Mouse (Mus musculus): ENCODE data around the gene Snap23. TPM values are rescaled to one million over a fixed set of nuclear protein-coding genes. Genes with fewer than 3 reads are reported as not detected.

Gene Snap23
- polyA plus RNA-seq, 1 experiment, result 19.0 TPM

DNA sequence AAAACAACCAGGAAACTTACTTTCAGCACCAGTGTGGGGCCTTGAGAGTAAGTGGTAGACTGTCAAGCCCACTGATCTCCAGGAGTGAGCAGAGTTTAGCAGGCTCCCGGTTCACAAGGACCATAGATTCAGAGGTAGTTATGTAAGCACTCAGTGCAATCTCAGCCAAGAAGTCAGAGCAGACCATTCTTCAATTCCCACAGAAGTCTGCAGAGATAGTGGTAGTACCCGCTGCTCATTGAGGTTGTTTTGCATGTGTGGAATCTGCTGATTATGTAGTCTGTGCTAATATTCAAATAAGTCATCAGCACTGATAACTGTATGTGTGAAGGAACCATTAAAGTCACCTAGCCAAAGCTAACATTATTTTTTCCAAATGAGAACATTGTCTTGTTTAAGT, 63.2 kb downstream of the Snap23 start:
- no peaks in the 10 kb centered on the region for H3K36me3 ChIP-seq (ENCODE audit: control insufficient read depth, insufficient read depth, low read length)
- no peaks in the 10 kb centered on the region for H3K27me3 ChIP-seq (replicated peaks; ENCODE audit: control insufficient read depth, insufficient read depth, low read length)
- H3K4me3 ChIP-seq (ENCODE audit: insufficient read depth, low read depth, low read length), result no peak overlapping the region
- H3K27ac ChIP-seq (ENCODE audit: insufficient read depth, low read depth, low read length), result no peak overlapping the region
- TF ChIP-seq CTCF (conservative IDR thresholded peaks at IDR 0.05; ENCODE audit: insufficient read depth, insufficient read length, low read depth, low read length) (no peak), POLR2A (IDR thresholded peaks at IDR 0.05; ENCODE audit: low read depth, low read length) (no peak)
- WGBS, result 55% methylated on average over 2 of the region's 2 CpGs
- no peak for DNase-seq
- H3K4me1 ChIP-seq (ENCODE audit: control insufficient read depth, insufficient read depth, low read length), result 0 out of 2 replicates have a peak, but pooled peaks cover 2% of the 10 kb centered on the region

DNA sequence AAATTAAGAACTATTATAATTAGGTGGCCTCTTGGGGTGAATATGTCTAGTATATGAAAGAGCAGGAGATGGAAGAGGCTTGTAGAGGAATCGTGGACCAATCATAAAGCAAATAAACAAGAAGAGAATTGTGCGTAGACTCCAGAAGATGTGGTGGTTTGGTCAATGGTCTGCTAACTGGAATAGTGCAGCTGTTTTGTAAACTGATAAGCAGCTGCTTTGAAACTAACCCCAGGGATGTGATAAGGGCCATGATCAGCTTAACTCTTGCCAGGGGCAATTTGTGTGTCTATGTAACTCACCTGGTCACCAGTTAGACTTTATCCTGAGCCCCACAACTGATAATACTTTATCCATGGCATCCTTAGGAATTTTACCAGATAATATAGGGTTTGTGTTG, 64.0 kb downstream of the Snap23 start:
- no peak for DNase-seq
- 0 out of 2 replicates have a peak, but pooled peaks cover 2% of the 10 kb centered on the region for H3K4me1 ChIP-seq (ENCODE audit: control insufficient read depth, insufficient read depth, low read length)
- TF ChIP-seq CTCF (conservative IDR thresholded peaks at IDR 0.05; ENCODE audit: insufficient read depth, insufficient read length, low read depth, low read length) (no peak), POLR2A (IDR thresholded peaks at IDR 0.05; ENCODE audit: low read depth, low read length) (no peak)
- H3K36me3 ChIP-seq (ENCODE audit: control insufficient read depth, insufficient read depth, low read length), result no peaks in the 10 kb centered on the region
- 91% methylated on average over 2 of the region's 2 CpGs for WGBS
- H3K27ac ChIP-seq (ENCODE audit: insufficient read depth, low read depth, low read length), result peak overlapping the region; percentile 58
- no peaks in the 10 kb centered on the region for H3K27me3 ChIP-seq (replicated peaks; ENCODE audit: control insufficient read depth, insufficient read depth, low read length)
- H3K4me3 ChIP-seq (ENCODE audit: insufficient read depth, low read depth, low read length), result no peak overlapping the region

DNA sequence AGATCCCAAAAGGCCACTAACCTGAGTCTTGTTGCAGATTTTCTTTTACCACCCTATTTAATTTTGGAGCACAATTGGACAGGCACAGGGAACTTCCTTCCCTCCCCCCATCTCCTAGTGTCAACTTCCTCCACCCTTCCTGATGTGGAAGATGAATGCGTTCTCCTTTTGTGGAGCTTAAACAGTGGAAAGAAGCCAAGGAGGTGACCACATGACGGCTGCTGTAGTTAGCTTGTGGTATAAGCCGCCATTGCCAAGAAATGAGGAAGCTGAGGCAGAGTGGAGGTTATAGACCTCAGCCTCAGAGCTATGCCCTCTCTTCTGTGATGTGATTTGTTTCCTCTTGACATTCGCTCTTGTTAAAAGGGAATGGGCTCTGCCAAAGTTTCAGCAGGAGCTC, 64.5 kb downstream of the Snap23 start:
- Histone ChIP-seq H3K27me3 (replicated peaks; ENCODE audit: control insufficient read depth, insufficient read depth, low read length) (no peaks in the 10 kb centered on the region), H3K4me3 (ENCODE audit: insufficient read depth, low read depth, low read length) (no peak overlapping the region), H3K4me1 (ENCODE audit: control insufficient read depth, insufficient read depth, low read length) (0 out of 2 replicates have a peak, but pooled peaks cover 2% of the 10 kb centered on the region), H3K27ac (ENCODE audit: insufficient read depth, low read depth, low read length) (peak overlapping the region; percentile 62), H3K36me3 (ENCODE audit: control insufficient read depth, insufficient read depth, low read length) (no peaks in the 10 kb centered on the region)
- TF ChIP-seq CTCF (conservative IDR thresholded peaks at IDR 0.05; ENCODE audit: insufficient read depth, insufficient read length, low read depth, low read length) (no peak), POLR2A (IDR thresholded peaks at IDR 0.05; ENCODE audit: low read depth, low read length) (no peak)
- peak; percentile 85 for DNase-seq
- WGBS, result 58% methylated on average over 4 of the region's 4 CpGs

DNA sequence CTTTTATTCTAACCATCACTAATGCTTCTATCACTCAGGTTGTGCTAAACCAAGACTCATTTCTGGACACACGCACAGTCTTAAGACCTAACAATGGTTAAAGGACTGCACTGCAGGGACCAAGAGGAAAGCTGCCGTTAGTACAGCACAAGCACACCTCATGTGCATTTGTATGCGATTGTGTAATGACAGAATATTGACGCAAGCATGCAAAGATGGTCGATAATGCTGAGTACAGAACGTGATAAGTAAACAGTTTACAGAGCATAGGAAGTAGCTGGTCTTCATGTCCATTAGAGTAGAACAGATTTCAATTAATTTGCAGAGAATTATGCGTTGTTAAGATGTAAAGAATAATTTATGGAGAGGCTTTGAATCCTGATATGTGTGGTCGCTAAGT, 73.4 kb downstream of the Snap23 start:
- WGBS, result 85% methylated on average over 8 of the region's 8 CpGs
- DNase-seq, result no peak
- no peak overlapping the region for H3K4me3 ChIP-seq (ENCODE audit: insufficient read depth, low read depth, low read length)
- H3K27me3 ChIP-seq (replicated peaks; ENCODE audit: control insufficient read depth, insufficient read depth, low read length), result no peaks in the 10 kb centered on the region
- no peaks in the 10 kb centered on the region for H3K36me3 ChIP-seq (ENCODE audit: control insufficient read depth, insufficient read depth, low read length)
- H3K4me1 ChIP-seq (ENCODE audit: control insufficient read depth, insufficient read depth, low read length), result no peaks in the 10 kb centered on the region
- TF ChIP-seq CTCF (conservative IDR thresholded peaks at IDR 0.05; ENCODE audit: insufficient read depth, insufficient read length, low read depth, low read length) (no peak), POLR2A (IDR thresholded peaks at IDR 0.05; ENCODE audit: low read depth, low read length) (no peak)
- H3K27ac ChIP-seq (ENCODE audit: insufficient read depth, low read depth, low read length), result no peak overlapping the region

DNA sequence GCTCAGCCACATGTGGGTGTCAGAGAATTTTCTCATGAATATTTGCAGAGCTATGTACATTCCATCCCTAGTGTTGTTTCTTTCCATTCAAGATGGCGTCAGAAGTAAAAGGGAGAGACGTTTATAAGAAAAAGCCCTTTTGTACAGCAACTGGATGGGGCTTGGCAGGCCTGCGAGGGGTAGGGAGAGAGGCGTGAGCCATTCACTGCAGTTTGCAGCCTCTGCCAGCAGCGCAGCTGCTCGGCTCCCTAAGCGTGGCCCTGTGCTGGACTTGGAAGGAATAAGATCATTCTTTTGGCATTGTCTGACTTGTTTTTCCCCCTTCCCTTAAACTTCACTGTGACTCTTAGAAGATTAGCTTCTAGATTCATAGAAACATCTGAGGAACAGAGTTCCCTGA, 76.4 kb downstream of the Snap23 start:
- Histone ChIP-seq H3K4me3 (ENCODE audit: insufficient read depth, low read depth, low read length) (no peak overlapping the region), H3K27me3 (replicated peaks; ENCODE audit: control insufficient read depth, insufficient read depth, low read length) (no peaks in the 10 kb centered on the region), H3K36me3 (ENCODE audit: control insufficient read depth, insufficient read depth, low read length) (no peaks in the 10 kb centered on the region), H3K4me1 (ENCODE audit: control insufficient read depth, insufficient read depth, low read length) (no peaks in the 10 kb centered on the region), H3K27ac (ENCODE audit: insufficient read depth, low read depth, low read length) (no peak overlapping the region)
- TF ChIP-seq POLR2A (IDR thresholded peaks at IDR 0.05; ENCODE audit: low read depth, low read length) (no peak), CTCF (conservative IDR thresholded peaks at IDR 0.05; ENCODE audit: insufficient read depth, insufficient read length, low read depth, low read length) (no peak)
- no peak for DNase-seq
- 73% methylated on average over 7 of the region's 7 CpGs for WGBS

DNA sequence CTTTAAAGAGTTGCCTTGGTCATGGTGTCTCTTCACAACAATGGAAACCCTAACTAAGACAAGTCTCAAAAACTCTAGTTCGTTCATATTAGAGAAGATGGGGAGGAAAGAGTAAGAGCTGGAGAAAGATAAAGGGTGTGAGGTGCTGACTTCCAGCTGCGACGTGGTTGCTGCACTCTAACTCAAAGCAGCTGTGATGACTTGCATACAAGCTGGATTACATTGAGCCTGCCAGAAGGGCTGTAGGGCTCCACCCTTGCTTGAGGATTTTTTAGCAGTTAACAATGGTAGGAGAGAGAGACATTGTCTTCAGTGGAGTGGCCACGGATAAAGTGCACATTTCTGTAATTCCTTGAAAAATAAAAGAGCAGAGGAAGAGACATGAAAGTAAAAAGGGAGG, 79.3 kb downstream of the Snap23 start:
- Histone ChIP-seq H3K27ac (ENCODE audit: insufficient read depth, low read depth, low read length) (no peak overlapping the region), H3K4me1 (ENCODE audit: control insufficient read depth, insufficient read depth, low read length) (no peaks in the 10 kb centered on the region), H3K36me3 (ENCODE audit: control insufficient read depth, insufficient read depth, low read length) (no peaks in the 10 kb centered on the region), H3K4me3 (ENCODE audit: insufficient read depth, low read depth, low read length) (no peak overlapping the region), H3K27me3 (replicated peaks; ENCODE audit: control insufficient read depth, insufficient read depth, low read length) (no peaks in the 10 kb centered on the region; the same call in 1 of the 2 replicates)
- no peak for DNase-seq
- TF ChIP-seq CTCF (conservative IDR thresholded peaks at IDR 0.05; ENCODE audit: insufficient read depth, insufficient read length, low read depth, low read length), result no peak
- no peak for TF ChIP-seq POLR2A (IDR thresholded peaks at IDR 0.05; ENCODE audit: low read depth, low read length)
- 63% methylated on average over 4 of the region's 4 CpGs for WGBS

Other genes starting within 250 kb of the Snap23 start
- 16.8 and 22.7 TPM in 2 replicates for gene Vps39, start 214.5 kb upstream of the Snap23 start, polyA plus RNA-seq (2012; rRNA removed)
- 26.9 and 28.3 TPM in 2 replicates for gene Ganc, start 163.8 kb upstream of the Snap23 start, polyA plus RNA-seq (2012; rRNA removed)
- 9.2 and 10.3 TPM in 2 replicates for gene Tmem87a, start 163.6 kb upstream of the Snap23 start, polyA plus RNA-seq (2012; rRNA removed)
- 0.48 and 1.0 TPM in 2 replicates for gene Capn3, start 111.7 kb upstream of the Snap23 start, polyA plus RNA-seq (2012; rRNA removed)
- gene Zfp106, start 3.8 kb upstream of the Snap23 start, polyA plus RNA-seq (2012; rRNA removed), result 67.0 and 86.9 TPM in 2 replicates
- gene Haus2, start 41.7 kb downstream of the Snap23 start, polyA plus RNA-seq (2012; rRNA removed), result 2.4 and 3.2 TPM in 2 replicates
- gene Lrrc57, start 41.8 kb downstream of the Snap23 start, polyA plus RNA-seq (2012; rRNA removed), result 10.3 and 10.6 TPM in 2 replicates
- 4.4 and 5.3 TPM in 2 replicates for gene Stard9, start 61.5 kb downstream of the Snap23 start, polyA plus RNA-seq (2012; rRNA removed)

All from kidney, adult 2 months (tissue).